Comparison of ENCODE assay signal across 11 mouse cellular contexts in the genomic region with DNA sequence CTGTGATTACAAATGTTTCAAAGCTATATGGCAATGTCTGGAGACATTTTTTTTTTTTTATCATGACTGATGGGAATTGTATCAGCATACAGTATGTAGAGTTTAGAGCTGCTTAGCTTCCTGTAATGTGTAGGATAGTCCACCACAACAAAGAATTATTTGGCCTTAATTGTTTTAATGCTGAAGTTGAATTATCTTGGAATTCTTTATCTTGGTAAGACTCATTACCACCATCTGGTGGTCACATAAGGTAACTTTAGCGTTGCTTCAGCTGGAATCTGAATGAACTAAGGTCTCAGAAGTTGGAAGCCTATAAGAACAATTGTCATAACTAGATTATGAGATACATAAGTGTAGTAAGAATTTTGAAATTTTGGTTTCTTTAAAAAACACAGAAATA. TPM values are rescaled to one million over a fixed set of nuclear protein-coding genes. Genes with fewer than 3 reads are reported as not detected.
DNase-seq lines count a peak whose midpoint lies in the region; ATAC-seq and TF ChIP-seq lines count a peak whose summit lies in the region.
"Had no signal": no experiment of that assay in that cellular context is flagged by ENCODE, and none has a peak within 500 bp of the region (broad histone marks: within the 10 kb centered on the region; RNA-seq: fewer than 3 reads in every experiment).

No protein-coding gene starts in this region.

- no peaks in the 10 kb centered on the region for H3K9me3 ChIP-seq in kidney, embryonic 15.5 days (replicated peaks)
- H3K9me3 ChIP-seq: liver, embryonic 13.5 days had no signal

- in situ Hi-C loops in Patski (cut with MboI; ENCODE audit: low pct_unique_long_range_greater_than_20kb) = loop anchor here (25.0 kb wide), 1 partner anchor 1219 kb away; a partner anchor contains a TSS

- no peak for TF ChIP-seq POLR2A in kidney, adult 2 months (IDR thresholded peaks at IDR 0.05; ENCODE audit: low read depth, low read length)

- peak; percentile 45 for DNase-seq in kidney, adult 2 months
- DNase-seq in CD4-positive, CD25-positive, alpha-beta regulatory T cell, adult 2 months (ENCODE audit: low read depth, low spot score) = peak; percentile 69
- no peak for DNase-seq in Patski (ENCODE audit: low read depth, low spot score)
- no peak for DNase-seq in right cerebral cortex, postnatal 4 days
- no peak for DNase-seq in yolk sac, embryonic 10.5 days (ENCODE audit: low spot score)
- no peak for DNase-seq in heart, postnatal 4 days
- DNase-seq: adrenal gland, postnatal 36 days; gastrocnemius, postnatal 25 days; liver, embryonic 13.5 days had no signal

- TF ChIP-seq CTCF in kidney, adult 2 months (conservative IDR thresholded peaks at IDR 0.05; ENCODE audit: insufficient read depth, insufficient read length, low read depth, low read length) = 0 out of 2 replicates have a peak, but pooled peaks have one; percentile 21
- peak; percentile 47 for TF ChIP-seq CTCF in Patski (IDR thresholded peaks at IDR 0.05)

- H3K27ac ChIP-seq in kidney, adult 2 months (ENCODE audit: insufficient read depth, low read depth, low read length) = no peak overlapping the region
- no peak overlapping the region for H3K27ac ChIP-seq in kidney, embryonic 15.5 days
- H3K27ac ChIP-seq: liver, embryonic 13.5 days had no signal

- CTCF ChIA-PET in Patski (lab: Charles Lee) = interaction anchor here (1.0 to 2.1 kb wide), 3 partner anchors 11 to 96 kb away, joined by 3 to 7 read pairs (median 4); no protein-coding TSS in a partner anchor

- no peak for ATAC-seq in kidney, embryonic 15.5 days (replicated peaks; ENCODE audit: low FRiP score)
- no peak for ATAC-seq in Patski
- ATAC-seq in megakaryocyte, adult 5-6 weeks (ENCODE audit: poor library complexity, severe bottlenecking) = 0 out of 2 replicates have a peak, but pooled peaks have one; percentile 66

- H3K9ac ChIP-seq in kidney, embryonic 15.5 days = no peak overlapping the region
- H3K9ac ChIP-seq: liver, embryonic 13.5 days had no signal

- H3K36me3 ChIP-seq in kidney, adult 2 months (ENCODE audit: control insufficient read depth, insufficient read depth, low read length) = no peaks in the 10 kb centered on the region
- H3K36me3 ChIP-seq in kidney, embryonic 15.5 days = no peaks in the 10 kb centered on the region
- H3K36me3 ChIP-seq: liver, embryonic 13.5 days had no signal

- no peaks in the 10 kb centered on the region for H3K4me1 ChIP-seq in kidney, adult 2 months (ENCODE audit: control insufficient read depth, insufficient read depth, low read length)
- H3K4me1 ChIP-seq in kidney, embryonic 15.5 days = no peaks in the 10 kb centered on the region
- H3K4me1 ChIP-seq: liver, embryonic 13.5 days had no signal

- POLR2A ChIA-PET in Patski (lab: Charles Lee) = no interaction called here

- H3K27me3 ChIP-seq in kidney, adult 2 months (replicated peaks; ENCODE audit: control insufficient read depth, insufficient read depth, low read length) = no peaks in the 10 kb centered on the region
- H3K27me3 ChIP-seq in kidney, embryonic 15.5 days = no peaks in the 10 kb centered on the region
- peaks cover 23% of the 10 kb centered on the region for H3K27me3 ChIP-seq in Patski
- H3K27me3 ChIP-seq: liver, embryonic 13.5 days had no signal

- WGBS in kidney, adult 2 months = 2% methylated on average over 1 of the region's 1 CpGs
- WGBS in kidney, embryonic 15.5 days = 2% methylated on average over 1 of the region's 1 CpGs

- H3K4me2 ChIP-seq in kidney, embryonic 15.5 days = no peak overlapping the region
- H3K4me2 ChIP-seq: liver, embryonic 13.5 days had no signal

- H3K4me3 ChIP-seq in kidney, adult 2 months (ENCODE audit: insufficient read depth, low read depth, low read length) = no peak overlapping the region
- no peak overlapping the region for H3K4me3 ChIP-seq in kidney, embryonic 15.5 days (replicated peaks)
- H3K4me3 ChIP-seq: liver, embryonic 13.5 days had no signal

RNA-seq across cellular contexts. Expression of a gene that starts 7.6 kb away (rescaled TPM):
- 271 and 278 TPM in 2 replicates for polyA plus RNA-seq in kidney, adult 2 months (2012; rRNA removed)
- polyA plus RNA-seq in kidney, embryonic 15.5 days (2015; fragmentation: Nextera tagmentation; extraction: Ambion mirVana) = 397 and 398 TPM in 2 replicates
- polyA plus RNA-seq in Patski (2021) = 223 TPM
- total RNA-seq in megakaryocyte, adult 5-6 weeks (2015) = 74.5 and 84.2 TPM in 2 replicates
- 37.8 and 40.1 TPM in 2 replicates for total RNA-seq in megakaryocyte, adult 5-6 weeks (2017)
- total RNA-seq in heart, postnatal 4 days (2021) = 100 to 1,000 TPM; 106 to 111 TPM

RNA-seq across cellular contexts. Expression of a gene that starts 31.0 kb away (rescaled TPM):
- 5.9 and 7.1 TPM in 2 replicates for polyA plus RNA-seq in kidney, adult 2 months (2012; rRNA removed)
- 10.2 and 12.1 TPM in 2 replicates for polyA plus RNA-seq in kidney, embryonic 15.5 days (2015; fragmentation: Nextera tagmentation; extraction: Ambion mirVana)
- polyA plus RNA-seq in Patski (2021) = not detected
- 0.07 TPM in 2 replicates for total RNA-seq in megakaryocyte, adult 5-6 weeks (2015)
- 0.04 TPM in 1 of 2 replicates, not detected in the other for total RNA-seq in megakaryocyte, adult 5-6 weeks (2017)
- total RNA-seq in heart, postnatal 4 days (2021) = 10 to 100 TPM; 36.3 to 40.0 TPM

Comparison
In these comparisons a context has a peak if more than half of its experiments do, and no peak if none do; other contexts are left out.
1. DNase-seq: peak in kidney, adult 2 months (single experiment) and CD4-positive, CD25-positive, alpha-beta regulatory T cell, adult 2 months (single experiment); none in Patski (single experiment), right cerebral cortex, postnatal 4 days (single experiment), yolk sac, embryonic 10.5 days (single experiment) and heart, postnatal 4 days (single experiment).